Mouse (Mus musculus) midbrain, embryonic 12.5 days (tissue): ENCODE results near the gene Gm20388. TPM values are rescaled to one million over a fixed set of nuclear protein-coding genes. Genes with fewer than 3 reads are reported as not detected.
A peak's percentile ranks its signal among the peaks of the same experiment; 100 is the strongest.

Source experiments
- ATAC-seq: fragments of 200-750 bp; cut with Nextera tagmentation; 2 replicates; pipeline ENCODE4 v1.8.0; 2017; ENCODE audit warnings: low read depth, moderate TSS enrichment, moderate library complexity; ENCODE audit not compliant: low FRiP score
- H3K27ac ChIP-seq: fragments of 300-500 bp; sonication (generic); replicated peaks from 2 replicates; pipeline ENCODE4 v1.5.1; 2016; ENCODE audit warnings: mild to moderate bottlenecking
- H3K27me3 ChIP-seq: fragments of 300-500 bp; sonication (generic); 2 replicates; pipeline ENCODE4 v1.6.1; 2016; ENCODE audit warnings: mild to moderate bottlenecking
- H3K36me3 ChIP-seq: fragments of 300-500 bp; sonication (generic); 2 replicates; pipeline ENCODE4 v1.6.1; 2016
- H3K4me1 ChIP-seq: fragments of 300-500 bp; sonication (generic); 2 replicates; pipeline ENCODE4 v1.6.1; 2016
- H3K4me2 ChIP-seq: fragments of 300-500 bp; sonication (generic); replicated peaks from 2 replicates; pipeline ENCODE4 v1.6.1; 2016; ENCODE audit warnings: mild to moderate bottlenecking, moderate library complexity
- H3K4me3 ChIP-seq: fragments of 300-500 bp; sonication (generic); 2 replicates; pipeline ENCODE4 v1.5.1; 2016; ENCODE audit warnings: mild to moderate bottlenecking
- H3K9ac ChIP-seq: fragments of 300-500 bp; sonication (generic); replicated peaks from 2 replicates; pipeline ENCODE4 v1.6.1; 2016; ENCODE audit warnings: mild to moderate bottlenecking, moderate library complexity
- H3K9me3 ChIP-seq: fragments of 300-500 bp; sonication (generic); 2 replicates; pipeline ENCODE4 v1.6.1; 2016; ENCODE audit warnings: mild to moderate bottlenecking
- WGBS: fragments of 180-500 bp; shearing (Covaris S2); methylation state at CpG from one replicate; pipeline ENCODE4 v1.1.7; 2016; 5-methylcytosine and 5-hydroxymethylcytosine counted together
- polyA plus RNA-seq: library from polyadenylated mRNA; unstranded; fragments of >200 nt; fragmentation: Nextera tagmentation; extraction: Ambion mirVana; gene quantifications from 2 replicates; pipeline ENCODE4 v1.2.1, GENCODE M21; 2016

The Gm20388 gene
- polyA plus RNA-seq, 1 experiment from 2014 or later = not detected

GRCm38 (mm10) chr8:119941471-119941870 is 30.8 kb downstream of the Gm20388 start:
- 94% methylated on average over 18 of the region's 18 CpGs for WGBS
- H3K36me3 ChIP-seq = peaks cover 54% of the 10 kb centered on the region
- ATAC-seq = no peak
- H3K9ac ChIP-seq = no peak overlapping the region
- no peak overlapping the region for H3K4me3 ChIP-seq
- no peaks in the 10 kb centered on the region for H3K27me3 ChIP-seq
- H3K4me2 ChIP-seq = no peak overlapping the region
- no peaks in the 10 kb centered on the region for H3K9me3 ChIP-seq
- no peak overlapping the region for H3K27ac ChIP-seq
- H3K4me1 ChIP-seq = no peaks in the 10 kb centered on the region

GRCm38 (mm10) chr8:119943616-119944015 is 33.0 kb downstream of the Gm20388 start:
- no peak for ATAC-seq
- Histone ChIP-seq H3K27me3 (no peaks in the 10 kb centered on the region), H3K27ac (no peak overlapping the region), H3K4me2 (no peak overlapping the region), H3K9me3 (no peaks in the 10 kb centered on the region), H3K4me3 (no peak overlapping the region), H3K9ac (no peak overlapping the region), H3K4me1 (peaks cover 8% of the 10 kb centered on the region), H3K36me3 (peaks cover 62% of the 10 kb centered on the region)
- WGBS = 95% methylated on average over 10 of the region's 10 CpGs

GRCm38 (mm10) chr8:119944096-119944811 is 33.6 kb downstream of the Gm20388 start:
- no peak overlapping the region for H3K27ac ChIP-seq
- H3K4me3 ChIP-seq = no peak overlapping the region
- 68% methylated on average over 9 of the region's 9 CpGs for WGBS
- H3K36me3 ChIP-seq = peaks cover 63% of the 10 kb centered on the region
- H3K9me3 ChIP-seq = no peaks in the 10 kb centered on the region
- no peak overlapping the region for H3K9ac ChIP-seq
- ATAC-seq = no peak
- H3K27me3 ChIP-seq = no peaks in the 10 kb centered on the region
- H3K4me1 ChIP-seq = peaks cover 11% of the 10 kb centered on the region
- H3K4me2 ChIP-seq = no peak overlapping the region

GRCm38 (mm10) chr8:119946326-119946865 is 35.8 kb downstream of the Gm20388 start:
- WGBS = 89% methylated on average over 8 of the region's 8 CpGs
- no peaks in the 10 kb centered on the region for H3K9me3 ChIP-seq
- H3K4me2 ChIP-seq = no peak overlapping the region
- H3K27ac ChIP-seq = no peak overlapping the region
- no peaks in the 10 kb centered on the region for H3K27me3 ChIP-seq
- no peak for ATAC-seq
- no peak overlapping the region for H3K4me3 ChIP-seq
- peaks cover 75% of the 10 kb centered on the region for H3K36me3 ChIP-seq
- H3K4me1 ChIP-seq = peaks cover 11% of the 10 kb centered on the region
- H3K9ac ChIP-seq = no peak overlapping the region

GRCm38 (mm10) chr8:119947653-119948052 is 37.0 kb downstream of the Gm20388 start:
- peaks cover 74% of the 10 kb centered on the region for H3K36me3 ChIP-seq

GRCm38 (mm10) chr8:119948340-119948739 is 37.7 kb downstream of the Gm20388 start:
- Histone ChIP-seq H3K36me3 (peaks cover 74% of the 10 kb centered on the region), H3K9me3 (no peaks in the 10 kb centered on the region), H3K4me2 (no peak overlapping the region), H3K27ac (no peak overlapping the region), H3K9ac (no peak overlapping the region), H3K27me3 (no peaks in the 10 kb centered on the region), H3K4me1 (peaks cover 11% of the 10 kb centered on the region), H3K4me3 (no peak overlapping the region)
- ATAC-seq = no peak
- 76% methylated on average over 15 of the region's 15 CpGs for WGBS

More at GRCm38 (mm10) chr8:119947653-119948052, 37.0 kb downstream of the Gm20388 start:
- 91% methylated on average over 19 of the region's 19 CpGs for WGBS
- H3K27me3 ChIP-seq = no peaks in the 10 kb centered on the region
- H3K4me1 ChIP-seq = peaks cover 11% of the 10 kb centered on the region
- no peak overlapping the region for H3K27ac ChIP-seq
- ATAC-seq = no peak
- H3K4me3 ChIP-seq = no peak overlapping the region
- H3K9me3 ChIP-seq = no peaks in the 10 kb centered on the region
- no peak overlapping the region for H3K4me2 ChIP-seq
- no peak overlapping the region for H3K9ac ChIP-seq

GRCm38 (mm10) chr8:119952282-119952681 is 41.6 kb downstream of the Gm20388 start:
- Histone ChIP-seq H3K9me3 (no peaks in the 10 kb centered on the region), H3K4me2 (no peak overlapping the region), H3K9ac (no peak overlapping the region), H3K27ac (no peak overlapping the region), H3K36me3 (peaks cover 96% of the 10 kb centered on the region), H3K27me3 (no peaks in the 10 kb centered on the region), H3K4me1 (peaks cover 11% of the 10 kb centered on the region), H3K4me3 (no peak overlapping the region)
- WGBS = 77% methylated on average over 7 of the region's 7 CpGs
- no peak for ATAC-seq

- 84% methylated on average over 5 of the region's 5 CpGs for WGBS
- ATAC-seq = no peak
- H3K4me3 ChIP-seq = no peak overlapping the region
- H3K27ac ChIP-seq = no peak overlapping the region
- no peak overlapping the region for H3K4me2 ChIP-seq
- no peaks in the 10 kb centered on the region for H3K27me3 ChIP-seq
- peaks cover 96% of the 10 kb centered on the region for H3K36me3 ChIP-seq
- no peak overlapping the region for H3K9ac ChIP-seq
- no peaks in the 10 kb centered on the region for H3K9me3 ChIP-seq
- peaks cover 11% of the 10 kb centered on the region for H3K4me1 ChIP-seq
These were observed 42.1 kb downstream of the Gm20388 start for GRCm38 (mm10) chr8:119952747-119953146.

GRCm38 (mm10) chr8:119955333-119955732 is 44.7 kb downstream of the Gm20388 start:
- Histone ChIP-seq H3K9me3 (no peaks in the 10 kb centered on the region), H3K4me3 (no peak overlapping the region), H3K27ac (no peak overlapping the region), H3K27me3 (no peaks in the 10 kb centered on the region), H3K36me3 (peaks cover 81% of the 10 kb centered on the region), H3K9ac (no peak overlapping the region), H3K4me2 (no peak overlapping the region), H3K4me1 (no peaks in the 10 kb centered on the region)
- ATAC-seq = no peak
- 95% methylated on average over 8 of the region's 8 CpGs for WGBS

GRCm38 (mm10) chr8:119958076-119958475 is 47.4 kb downstream of the Gm20388 start:
- WGBS = 93% methylated on average over 10 of the region's 10 CpGs
- Histone ChIP-seq H3K27me3 (no peaks in the 10 kb centered on the region), H3K9me3 (no peaks in the 10 kb centered on the region), H3K4me3 (no peak overlapping the region), H3K4me2 (no peak overlapping the region), H3K27ac (no peak overlapping the region), H3K9ac (no peak overlapping the region), H3K4me1 (no peaks in the 10 kb centered on the region), H3K36me3 (peaks cover 54% of the 10 kb centered on the region)
- no peak for ATAC-seq

- H3K4me1 ChIP-seq = no peaks in the 10 kb centered on the region
- H3K4me3 ChIP-seq = no peak overlapping the region
- 0 out of 2 replicates have a peak, but pooled peaks have one; percentile 19 for ATAC-seq
- H3K9ac ChIP-seq = no peak overlapping the region
- H3K27me3 ChIP-seq = no peaks in the 10 kb centered on the region
- no peak overlapping the region for H3K4me2 ChIP-seq
- H3K36me3 ChIP-seq = peaks cover 29% of the 10 kb centered on the region
- WGBS = 60% methylated on average over 5 of the region's 5 CpGs
- H3K9me3 ChIP-seq = no peaks in the 10 kb centered on the region
- H3K27ac ChIP-seq = peak overlapping the region; percentile 30; the same call in 1 of the 2 replicates
These were observed 50.0 kb downstream of the Gm20388 start for GRCm38 (mm10) chr8:119960531-119961104.

- H3K27me3 ChIP-seq = no peaks in the 10 kb centered on the region
- no peaks in the 10 kb centered on the region for H3K36me3 ChIP-seq
- no peak overlapping the region for H3K4me2 ChIP-seq
- H3K4me1 ChIP-seq = no peaks in the 10 kb centered on the region
- no peak overlapping the region for H3K4me3 ChIP-seq
- H3K9ac ChIP-seq = no peak overlapping the region
- ATAC-seq = no peak
- H3K9me3 ChIP-seq = no peaks in the 10 kb centered on the region; the same call in 1 of the 2 replicates
- H3K27ac ChIP-seq = no peak overlapping the region
- WGBS = 84% methylated on average over 4 of the region's 4 CpGs
These were observed 54.2 kb downstream of the Gm20388 start for GRCm38 (mm10) chr8:119964859-119965258.
